Mouse (Mus musculus): Measurements from ENCODE around the gene Defb19.

The Defb19 gene

DNA sequence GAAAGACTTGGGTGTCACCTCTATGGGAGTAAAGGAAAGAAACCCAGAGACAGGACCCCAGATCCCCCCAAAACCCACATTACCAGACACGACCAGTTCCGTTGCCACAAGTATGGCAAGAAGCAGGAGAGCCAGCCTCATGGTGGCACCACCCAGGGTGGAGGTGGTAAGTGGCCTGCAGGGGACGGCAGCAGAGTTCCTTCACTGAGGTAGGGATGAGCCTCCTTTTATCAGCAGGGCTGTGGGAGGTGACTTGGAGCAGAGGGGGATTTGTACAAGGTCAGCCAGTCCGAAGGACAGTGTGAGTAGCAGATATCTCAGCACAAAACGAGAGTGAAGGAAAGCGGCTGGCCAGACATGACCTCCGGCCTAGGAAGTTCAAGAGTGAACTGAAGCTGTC, at the start of gene Defb19:
Gene Defb19, minus strand, starts transcription at position 206 of the 400 bp plus-strand sequence.
- DNase-seq = no peak

DNA sequence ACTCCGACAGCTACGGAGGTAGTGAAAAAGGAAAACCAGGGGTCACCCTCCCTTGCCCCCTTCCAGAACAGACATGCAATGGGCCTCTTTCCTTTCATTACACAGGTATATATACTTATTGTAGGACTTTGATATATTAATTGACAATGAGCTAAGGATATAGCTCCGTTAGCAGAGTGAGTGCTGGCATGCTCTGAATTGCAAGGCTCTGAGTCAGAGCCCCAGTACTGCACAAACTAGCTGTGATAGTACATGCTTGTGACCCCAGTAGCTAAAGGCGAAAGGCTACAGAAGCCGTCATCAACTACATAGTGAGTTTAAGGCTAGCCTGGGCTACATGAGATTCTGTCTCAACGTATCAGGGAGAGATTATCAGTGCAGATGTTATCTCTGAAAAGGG, 49.8 kb upstream of the Defb19 start:
- no peak for DNase-seq

DNA sequence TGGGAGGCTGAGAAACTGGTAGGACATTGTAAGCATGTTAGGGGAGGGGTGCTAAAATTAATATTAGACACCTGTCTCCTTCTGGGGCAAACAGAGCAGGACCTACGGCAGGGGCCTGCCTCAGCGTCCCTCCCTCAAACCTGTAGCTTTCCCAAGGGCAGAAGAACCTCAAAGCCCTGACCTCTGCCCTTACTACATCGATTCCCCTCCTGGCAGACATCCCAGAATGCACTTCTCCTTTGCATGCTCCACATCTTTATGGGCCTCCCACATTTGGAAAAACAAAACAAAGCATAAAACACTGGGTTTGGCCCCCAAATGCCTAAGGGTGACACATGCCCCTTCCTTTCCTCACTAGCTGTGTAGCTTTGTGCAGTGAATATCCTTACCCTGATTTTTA, 49.1 kb upstream of the Defb19 start:
- DNase-seq = no peak

DNA sequence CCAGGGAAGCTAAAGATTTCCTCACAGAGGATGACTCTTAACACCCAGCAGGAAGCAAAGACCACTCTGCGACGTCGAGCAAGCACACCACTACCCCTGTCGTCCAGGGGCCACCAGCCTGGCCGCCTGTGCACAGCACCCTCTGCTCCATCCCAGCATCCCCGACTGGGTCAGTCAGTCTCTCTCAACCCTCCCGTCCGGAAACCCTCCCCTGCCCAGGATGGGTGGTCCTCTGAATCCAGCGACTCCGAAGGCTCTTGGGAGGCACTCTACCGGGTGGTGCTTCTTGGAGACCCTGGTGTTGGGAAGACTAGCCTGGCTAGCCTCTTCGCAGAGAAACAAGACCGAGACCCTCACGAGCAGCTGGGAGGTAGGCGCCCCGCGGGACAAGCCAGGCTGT, 48.0 kb upstream of the Defb19 start:
- DNase-seq = no peak

DNA sequence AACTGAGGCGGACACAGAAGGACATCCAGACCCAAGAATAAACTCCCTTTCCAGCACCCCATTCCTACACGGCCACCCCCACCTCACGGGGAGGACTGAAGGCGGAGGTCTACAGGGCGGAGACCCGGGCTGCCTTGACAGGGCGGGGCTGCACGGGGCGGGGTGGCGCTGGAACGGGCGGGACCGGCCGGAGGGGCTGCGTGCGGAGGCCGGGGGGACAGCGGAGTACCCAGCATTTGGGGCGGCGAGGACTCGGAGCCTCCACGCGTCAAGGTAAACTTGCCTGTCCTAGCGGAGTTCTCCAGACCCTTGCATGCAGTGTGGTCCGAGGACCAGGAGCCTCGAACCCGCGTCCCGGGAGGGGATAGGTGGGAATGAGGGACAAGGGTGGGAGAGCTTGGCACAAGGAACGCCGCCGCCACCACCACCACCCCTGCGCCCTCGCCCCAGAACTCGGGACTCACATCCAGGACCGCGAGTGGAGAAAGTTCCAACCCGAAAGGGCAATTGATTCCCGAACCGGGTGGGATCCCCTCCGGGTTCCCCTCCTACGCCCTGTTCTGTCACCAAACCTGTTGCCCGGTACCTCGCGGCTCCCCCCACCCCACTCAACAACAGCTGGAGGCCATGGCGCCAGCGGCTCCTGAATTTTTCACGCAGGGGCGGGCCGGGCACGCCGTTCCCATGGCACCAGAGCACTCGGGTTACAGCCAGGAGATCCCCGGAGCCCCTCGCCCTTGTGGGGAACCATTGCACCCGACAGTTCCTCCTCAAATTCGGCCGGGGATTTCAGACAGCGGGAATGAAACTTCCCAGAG, 46.9 kb upstream of the Defb19 start, which contains the start of gene Rem1:
Gene Rem1, plus strand, starts transcription at position 178 of the 818 bp plus-strand sequence.
- no peak for DNase-seq

DNA sequence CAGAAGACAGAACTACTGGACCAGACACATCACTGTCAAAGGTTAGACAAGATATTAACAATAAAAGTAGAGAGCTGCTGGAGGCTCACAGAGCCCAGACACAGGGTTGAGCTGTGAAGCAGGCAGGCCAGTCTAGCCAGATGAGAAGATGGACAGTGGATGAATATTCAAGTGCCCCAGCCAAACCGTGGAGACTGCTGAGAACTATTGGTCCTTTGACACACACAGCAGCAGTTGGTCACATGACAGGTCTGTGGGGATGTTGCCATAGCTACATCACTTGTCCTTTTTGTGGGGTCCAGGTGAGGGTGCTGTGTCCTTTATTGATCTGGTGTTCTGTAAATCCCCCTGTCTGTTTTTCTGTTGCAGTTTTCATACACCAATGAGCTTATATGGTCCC, 45.1 kb upstream of the Defb19 start:
- DNase-seq = no peak

DNA sequence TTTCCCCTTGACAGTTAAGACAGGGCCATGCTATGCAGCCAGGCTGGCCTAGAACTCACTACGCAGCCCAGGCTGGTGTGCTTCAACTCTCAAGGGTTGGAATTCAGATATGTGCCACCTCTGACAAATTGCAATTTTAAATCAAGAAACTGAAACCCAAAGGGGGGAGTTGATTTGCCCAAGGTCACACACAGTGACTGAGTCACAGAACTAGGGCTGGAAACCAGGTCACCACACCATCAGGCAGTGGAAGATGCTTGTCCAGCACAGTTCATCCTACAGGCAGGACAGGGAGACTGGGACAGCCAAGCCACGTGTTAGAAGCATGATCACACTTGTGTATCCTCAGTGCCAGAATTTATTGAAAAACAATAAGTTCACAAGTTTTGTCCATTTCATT, 44.5 kb upstream of the Defb19 start:
- no peak for DNase-seq

DNA sequence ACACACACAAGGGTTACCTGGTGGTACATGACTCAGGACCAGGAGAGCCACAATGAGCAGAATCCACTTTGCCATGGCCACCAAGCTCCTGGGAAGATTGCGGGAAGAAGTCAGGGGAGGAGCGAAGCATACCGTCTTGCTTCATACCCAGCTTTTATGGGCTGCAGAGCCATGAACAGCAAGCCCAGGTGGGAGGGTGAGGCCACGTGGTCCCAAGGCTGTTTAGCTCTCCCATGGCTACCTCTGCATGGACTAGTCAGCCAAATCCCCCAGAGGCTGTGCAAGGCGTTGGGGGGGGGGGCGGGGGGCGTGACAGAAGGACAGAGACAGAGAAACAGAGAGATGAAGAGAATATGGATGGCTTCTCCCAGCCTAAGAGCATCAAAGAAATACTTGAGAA, 42.8 kb upstream of the Defb19 start, which contains the start of gene Defb25:
Gene Defb25, minus strand, starts transcription at position 101 of the 400 bp plus-strand sequence.
- DNase-seq = no peak

DNA sequence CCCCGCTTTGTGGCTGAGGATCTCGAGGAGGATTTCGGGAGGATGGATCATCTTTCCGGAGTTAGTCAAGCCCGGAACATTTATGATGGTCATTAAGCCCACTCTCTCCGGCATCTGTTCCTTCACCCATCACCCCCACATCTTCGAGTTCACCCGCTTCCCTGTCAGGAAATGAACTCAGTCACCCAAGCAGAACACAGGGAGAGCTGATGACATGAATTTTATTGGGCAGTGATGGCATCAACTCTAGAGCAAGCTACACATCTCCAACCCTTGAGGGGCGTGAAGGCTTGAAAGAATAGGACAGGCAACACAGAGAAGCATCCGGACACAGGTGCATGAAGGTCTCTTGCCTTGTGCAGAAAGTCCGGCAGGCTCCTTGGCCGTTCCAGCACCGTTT, 42.0 kb upstream of the Defb19 start:
- no peak for DNase-seq

DNA sequence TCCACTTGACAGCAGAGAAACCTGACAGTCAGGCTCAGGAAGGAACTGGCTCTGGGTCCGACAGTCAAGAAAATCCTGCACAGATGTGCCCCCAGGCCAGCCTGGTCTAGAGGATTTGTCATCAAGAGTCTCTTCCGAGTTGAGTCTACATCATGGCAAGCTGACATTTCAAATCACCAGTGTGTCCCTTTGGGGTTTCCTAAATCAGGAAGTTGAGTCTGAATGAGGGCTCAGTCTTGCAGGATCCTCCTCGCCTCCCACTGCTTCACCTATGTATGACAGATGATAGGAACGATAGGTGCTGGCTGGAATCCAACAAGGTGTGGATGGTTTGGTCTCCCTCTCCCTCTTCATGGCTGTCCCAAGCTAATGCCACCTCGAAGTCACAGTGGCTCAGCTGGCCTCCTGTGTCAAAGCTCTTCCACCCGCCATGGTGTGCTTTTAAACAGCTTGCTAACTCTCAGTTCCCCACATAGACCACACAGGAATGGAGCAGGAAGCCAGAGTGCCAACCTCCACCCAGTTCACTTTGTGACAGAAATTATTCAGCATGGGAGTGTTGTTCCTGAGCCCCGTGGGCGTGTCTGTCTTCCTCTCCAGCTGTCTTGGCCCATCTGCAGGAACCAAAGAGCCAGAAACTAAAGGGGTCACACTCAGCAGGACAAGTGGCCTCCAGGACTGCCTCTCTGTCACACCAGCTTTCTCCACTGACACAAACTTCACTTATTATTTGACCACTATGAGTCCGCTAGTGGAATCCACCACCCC, 40.4 kb upstream of the Defb19 start:
- no peak for DNase-seq

DNA sequence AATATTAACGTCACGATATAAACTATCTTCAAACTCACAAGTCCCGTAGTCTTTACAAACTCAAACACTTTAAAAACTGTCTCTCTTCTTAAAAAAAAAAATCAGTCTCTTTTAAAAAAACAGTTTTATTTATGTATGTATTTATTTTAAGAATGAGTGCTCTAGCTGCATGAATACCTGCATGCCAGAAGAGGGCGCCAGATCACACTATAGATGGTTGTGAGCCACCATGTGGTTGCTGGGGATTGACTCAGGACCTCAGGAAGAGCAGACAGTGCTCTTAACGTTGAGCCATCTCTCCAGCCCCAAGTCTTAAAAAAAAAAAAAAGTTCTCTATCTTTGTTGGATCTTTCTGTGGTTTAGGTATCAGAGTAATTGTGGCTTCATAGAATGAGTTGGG, 37.3 kb upstream of the Defb19 start:
- DNase-seq = no peak

DNA sequence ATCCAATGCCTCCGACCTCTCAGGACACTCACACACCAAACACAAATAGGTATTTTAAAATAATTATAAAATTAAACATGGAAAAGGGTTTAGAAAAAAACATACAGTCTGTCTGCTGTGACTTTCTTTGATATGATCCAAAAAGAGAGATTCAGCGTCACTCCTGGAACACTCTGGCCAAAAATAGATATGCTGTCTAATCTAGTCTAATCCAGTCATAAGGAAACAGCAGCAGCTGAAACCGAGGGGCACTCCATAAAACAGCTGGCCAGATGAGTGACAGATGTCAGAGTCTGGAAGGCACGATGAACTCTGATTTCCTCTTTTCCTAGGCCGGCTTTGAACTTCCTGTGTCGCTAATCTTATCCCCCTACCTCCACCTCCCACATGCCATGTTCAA, 36.4 kb upstream of the Defb19 start:
- no peak for DNase-seq

DNA sequence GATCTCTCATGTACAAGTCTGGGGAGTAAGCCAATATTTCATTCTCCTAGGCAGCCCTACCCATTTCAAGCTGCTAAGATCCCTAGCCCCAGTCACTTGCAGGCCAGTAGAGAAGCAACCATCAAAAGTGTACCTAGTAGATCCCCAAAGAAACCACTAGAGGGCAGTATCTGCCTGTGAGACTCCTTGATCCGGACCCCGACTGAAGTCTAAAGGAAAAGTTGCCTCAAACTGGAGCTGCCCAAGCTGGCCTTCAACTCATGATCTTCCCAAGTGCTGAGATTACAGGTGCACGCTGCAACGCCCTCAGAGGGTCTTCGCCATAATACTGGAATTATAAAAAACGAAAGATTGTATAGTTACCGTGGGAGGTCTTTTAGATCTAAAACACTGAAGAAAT, 35.5 kb upstream of the Defb19 start:
- DNase-seq = peak in 1 of 2 experiments; percentile 21

DNA sequence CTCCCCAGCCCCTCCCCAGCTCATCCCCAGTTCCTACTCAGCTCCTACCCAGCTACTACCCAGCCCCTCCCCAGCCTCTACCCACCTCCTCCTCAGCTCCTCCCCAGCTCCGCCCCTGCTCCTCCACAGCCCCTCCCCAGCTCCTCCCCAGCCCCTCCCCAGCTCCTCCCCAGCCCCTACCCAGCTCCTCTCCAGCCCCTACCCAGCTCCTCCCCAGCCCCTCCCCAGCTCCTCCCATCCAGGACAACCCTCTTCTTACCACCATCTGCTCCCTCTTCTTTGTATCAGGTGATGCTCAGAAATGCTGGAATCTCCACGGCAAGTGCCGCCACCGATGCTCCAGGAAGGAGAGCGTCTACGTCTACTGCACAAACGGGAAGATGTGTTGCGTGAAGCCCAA, 32.1 kb upstream of the Defb19 start:
- DNase-seq = no peak

DNA sequence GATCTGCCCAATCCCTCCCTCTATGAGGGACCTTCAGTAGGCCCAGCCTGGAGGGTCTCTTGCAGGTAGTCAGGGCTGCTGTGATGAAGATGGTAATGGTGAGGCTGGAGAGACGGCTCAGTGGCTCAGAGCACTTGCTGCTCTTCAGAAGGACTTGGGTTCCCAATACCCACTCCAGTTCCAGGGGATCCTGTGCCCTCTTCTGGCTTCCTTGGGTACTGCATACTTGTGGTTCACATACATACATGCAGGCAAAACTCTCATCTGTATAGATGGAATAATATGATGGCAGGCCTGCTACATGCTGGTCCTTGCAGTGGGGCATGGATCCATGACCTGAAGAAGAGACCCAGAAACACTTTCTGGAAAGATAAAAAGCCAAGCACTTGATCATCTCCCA, 28.6 kb upstream of the Defb19 start:
- no peak for DNase-seq

DNA sequence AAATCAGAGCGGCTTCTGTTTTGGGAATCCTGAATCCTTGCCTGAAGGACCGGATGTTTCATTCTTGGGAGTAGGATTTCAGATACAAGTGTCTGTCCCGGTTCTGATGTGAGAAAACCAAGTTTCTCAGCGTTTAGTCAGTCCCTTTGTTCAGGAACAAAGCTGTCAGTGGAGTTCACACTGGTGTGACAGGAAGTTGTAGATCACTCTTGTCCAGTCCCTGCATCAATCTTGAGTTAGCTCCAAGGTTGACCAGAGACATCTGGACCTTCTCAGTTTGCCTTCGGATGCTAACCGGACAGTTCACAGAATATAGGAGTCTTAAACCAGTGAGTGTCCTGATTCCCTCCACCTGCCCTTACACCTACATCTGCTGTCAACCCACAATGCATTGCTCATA, 27.6 kb upstream of the Defb19 start:
- no peak for DNase-seq

DNA sequence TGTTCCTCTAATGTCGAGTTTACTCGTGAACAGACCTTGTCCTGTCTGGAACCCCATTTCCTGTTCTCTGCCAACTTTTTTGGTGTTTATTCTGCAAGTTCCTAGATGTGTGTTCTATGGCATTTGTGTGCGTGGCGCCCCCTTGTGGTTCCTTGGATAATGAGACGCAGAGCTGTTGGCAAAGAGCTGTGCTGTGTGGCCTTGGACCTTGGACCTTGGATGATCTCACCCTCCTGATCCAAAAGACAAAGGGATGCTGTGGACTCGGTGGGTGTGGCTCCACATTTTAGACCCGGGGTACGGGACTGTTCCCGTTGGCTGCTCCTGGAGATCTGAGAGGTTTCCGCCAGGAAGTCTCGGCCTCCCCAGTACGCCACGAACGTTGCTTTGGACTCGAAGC, 23.9 kb upstream of the Defb19 start, which contains the start of gene Defb36:
Gene Defb36, plus strand, starts transcription at position 271 of the 400 bp plus-strand sequence.
- peak in 1 of 2 experiments; percentile 28 for DNase-seq

DNA sequence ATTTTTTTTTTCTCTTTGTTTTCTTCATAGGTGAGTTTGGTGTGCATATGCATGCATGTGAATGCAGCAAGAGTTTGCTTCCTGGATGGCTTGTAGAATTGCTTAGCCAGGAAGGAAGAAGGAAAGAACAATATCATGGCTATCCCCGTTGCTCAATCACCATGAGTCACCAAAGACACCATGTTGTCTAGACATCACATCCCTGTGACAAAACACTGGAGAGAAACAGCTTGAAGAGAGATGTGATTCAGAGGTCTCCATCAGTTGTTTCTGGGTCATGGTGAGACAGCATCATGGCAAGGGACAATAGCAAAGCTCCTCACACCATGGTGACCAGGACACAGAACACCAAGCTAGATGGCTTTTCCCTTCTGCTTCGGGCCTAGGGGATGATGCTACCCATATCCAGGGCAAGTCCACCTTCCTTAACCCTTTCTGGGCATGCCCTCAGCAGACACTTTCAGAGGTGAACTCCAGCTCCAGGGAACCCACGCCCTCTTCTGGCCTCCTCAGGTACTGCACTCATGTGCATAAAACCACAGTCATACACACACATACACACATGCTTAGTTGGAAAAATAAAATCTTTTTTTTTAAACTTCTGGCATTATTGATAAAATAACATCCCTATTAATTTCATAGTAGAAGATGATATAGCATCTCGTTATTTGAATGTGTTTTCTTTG, 21.3 kb upstream of the Defb19 start:
- DNase-seq = no peak

DNA sequence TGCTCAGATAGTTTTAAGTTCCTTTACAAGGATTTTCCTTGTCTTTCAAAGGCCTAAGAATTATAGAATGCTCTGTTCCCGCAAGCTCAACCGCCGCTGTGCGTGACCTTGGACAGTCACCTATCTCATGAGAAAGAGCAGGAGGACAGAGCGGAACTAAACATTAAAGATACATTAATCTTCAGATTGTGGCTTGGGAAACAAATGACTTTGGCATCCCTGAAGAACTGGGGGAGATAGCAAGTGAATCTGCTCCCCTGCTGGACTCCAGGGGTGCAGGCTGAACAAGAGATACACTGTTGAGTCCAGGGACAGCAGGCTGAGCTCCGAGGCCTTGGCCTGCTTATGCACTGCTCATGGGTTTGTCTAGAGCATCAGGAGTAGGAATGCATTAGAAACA, 20.0 kb upstream of the Defb19 start:
- DNase-seq = no peak

DNA sequence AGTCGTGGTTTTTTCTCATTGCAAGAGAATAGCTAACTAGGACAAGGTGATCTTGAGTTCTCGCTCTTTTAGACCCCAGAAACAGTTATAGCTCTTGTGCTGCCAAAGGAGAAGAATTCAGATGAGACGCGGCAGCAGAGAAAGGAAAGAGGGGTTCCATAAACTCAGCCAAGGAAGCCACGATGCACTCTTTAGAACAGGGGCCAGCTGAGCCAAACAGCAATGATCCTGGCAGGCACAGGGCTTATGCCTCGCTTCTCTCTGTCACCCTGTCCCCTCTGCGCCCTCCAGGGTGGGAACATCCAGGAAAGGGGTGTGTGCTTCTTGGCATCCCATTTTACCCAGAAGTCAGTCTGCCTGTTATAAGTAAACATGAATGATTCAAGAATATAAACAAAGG, 19.2 kb upstream of the Defb19 start, which contains the start of gene Defb45:
Gene Defb45, minus strand, starts transcription at position 101 of the 400 bp plus-strand sequence.
- DNase-seq = no peak

DNA sequence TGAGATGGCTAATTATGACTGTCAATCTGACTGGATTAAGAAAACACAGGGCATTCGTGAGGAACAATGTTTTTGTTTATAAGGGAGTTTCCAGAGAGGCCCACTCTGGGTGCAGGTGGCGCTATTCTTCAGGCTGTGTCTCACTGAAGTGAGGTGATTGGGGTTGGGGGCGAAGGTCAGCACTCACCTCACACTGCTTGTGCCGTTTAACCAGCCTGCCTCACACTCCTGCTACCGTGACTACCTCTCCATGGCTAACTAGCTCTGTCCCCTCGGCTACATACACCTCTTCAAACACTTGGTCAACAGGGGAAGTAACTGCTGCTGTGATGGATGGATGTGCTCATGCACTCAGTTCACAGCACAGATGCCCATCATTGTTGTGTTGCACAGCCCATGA, 8.9 kb upstream of the Defb19 start:
- DNase-seq = no peak

DNA sequence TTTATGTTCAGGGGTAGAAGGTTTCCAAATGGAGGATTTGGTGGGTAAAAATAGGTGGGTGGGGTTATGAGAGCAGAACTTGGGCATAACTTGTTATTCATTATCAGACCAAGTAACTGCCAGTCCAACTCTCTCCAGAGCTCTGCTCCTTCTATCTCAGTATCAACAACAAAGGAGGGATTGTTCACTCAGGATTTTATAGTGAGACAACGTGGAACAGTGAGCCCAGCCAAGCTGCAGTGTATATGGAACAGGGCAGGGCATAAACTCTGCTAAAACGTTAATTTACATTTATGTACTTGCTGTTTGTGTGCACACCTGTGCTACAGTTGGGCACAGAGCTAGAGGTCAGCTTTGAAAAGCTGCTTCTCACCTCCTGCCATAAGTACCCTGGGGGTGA, 8.3 kb upstream of the Defb19 start:
- DNase-seq = no peak

DNA sequence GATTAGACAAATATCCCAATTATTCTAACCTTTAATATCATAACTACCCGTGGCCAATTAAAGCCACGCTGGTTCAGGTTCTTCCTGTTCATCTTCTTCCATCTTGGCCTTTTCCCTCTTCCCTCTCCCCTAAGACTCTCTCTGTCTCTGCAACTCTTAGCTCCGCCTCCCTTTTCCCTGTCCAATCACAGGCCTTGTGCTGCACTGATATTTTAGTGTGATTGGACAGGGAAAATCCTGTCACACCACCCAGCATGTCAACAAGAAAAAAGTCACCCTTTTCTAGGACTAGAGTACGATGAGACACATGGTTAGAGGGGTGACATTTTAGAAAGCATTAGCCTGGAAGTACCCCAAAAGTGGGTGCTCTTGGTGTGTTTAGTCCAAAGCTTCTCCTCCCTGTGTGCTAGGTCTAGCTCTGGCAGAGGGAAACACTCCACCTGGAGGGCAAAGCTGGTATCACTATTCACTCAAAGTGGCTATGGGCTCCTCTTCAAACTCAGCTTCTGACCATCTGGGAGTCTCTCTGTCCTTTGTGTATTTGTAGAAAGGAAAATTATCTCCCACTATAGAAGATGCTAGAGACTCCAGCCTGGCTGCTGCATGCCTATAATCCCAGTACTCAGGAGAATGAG, 6.9 kb upstream of the Defb19 start:
- DNase-seq = no peak

Measured in spleen, adult 18-20 months (tissue).